Mouse (Mus musculus) spleen, adult 2 months (tissue): Measurements from ENCODE around the gene Hspb6.

Experiments used
- CTCF ChIP-seq: fragments of 200-500 bp; IDR thresholded peaks from 2 replicates; pipeline ENCODE4 v1.5.1; 2011; ENCODE audit warnings: mild to moderate bottlenecking, inconsistent platforms; ENCODE audit not compliant: insufficient read depth, insufficient read length, insufficient replicate concordance; ENCODE audit errors: extremely low read depth
- POLR2A ChIP-seq: fragments of 200-500 bp; IDR thresholded peaks from 2 replicates; pipeline ENCODE4 v1.6.1; 2011; ENCODE audit warnings: low read depth, low read length, inconsistent platforms

- TF ChIP-seq POLR2A (no peak), CTCF (no peak)
Measured at GRCm38 (mm10) chr7:30572389-30572788, 20.4 kb downstream of the Hspb6 start.
